Mouse (Mus musculus): ENCODE data around the gene Egf. TPM values are rescaled to one million over a fixed set of nuclear protein-coding genes. Genes with fewer than 3 reads are reported as not detected.

The Egf gene
- total RNA-seq, 2 experiments from 2014 or later, result 1.6 to 2.9 TPM

- DNase-seq (ENCODE audit: low spot score in 2 of 2), result no peak
- intact Hi-C loops (cut with DNase I), result no loop called here
Measured at GRCm38 (mm10) chr3:129631018-129631417, 124.1 kb downstream of the Egf start.

Small RNA genes within 50 kb of the gene (microRNA-seq; reads per million reads assigned to microRNA genes)
- gene Gm24515, result not detected

Other genes starting within 250 kb of the Egf start
- 10 to 100 TPM; 25.7 to 34.1 TPM for gene Elovl6, start 223.0 kb downstream of the Egf start, total RNA-seq (2021)
- gene Lrit3, start 48.7 kb upstream of the Egf start, total RNA-seq (2021), result not detected
- under 1 TPM; 0.76 to 0.97 TPM for gene Rrh, start 67.3 kb upstream of the Egf start, total RNA-seq (2021)
- gene Gar1, start 76.1 kb upstream of the Egf start, total RNA-seq (2021), result 10 to 100 TPM; 40.5 to 46.1 TPM
- gene Cfi, start 80.6 kb upstream of the Egf start, total RNA-seq (2021), result not detected
- 10 to 100 TPM; 16.1 to 17.6 TPM for gene Pla2g12a, start 123.3 kb upstream of the Egf start, total RNA-seq (2021)
- gene Casp6, start 146.1 kb upstream of the Egf start, total RNA-seq (2021), result 1 to 10 TPM; 4.1 TPM
- gene Mcub, start 214.9 kb upstream of the Egf start, total RNA-seq (2021), result 1 to 10 TPM; 1.2 to 2.9 TPM

Measured in left cerebral cortex, postnatal 36 days (tissue).